Mouse (Mus musculus): ENCODE results near the gene Masp1.

The Masp1 gene

GRCm38 (mm10) chr16:23457338-23457737, 63.3 kb downstream of the Masp1 start:
- DNase-seq, result no peak

- no peak for DNase-seq
These were observed 64.1 kb downstream of the Masp1 start for GRCm38 (mm10) chr16:23456534-23456933.

- DNase-seq, result no peak
These were observed 66.2 kb downstream of the Masp1 start for GRCm38 (mm10) chr16:23454376-23454775.

GRCm38 (mm10) chr16:23452476-23452875, 68.1 kb downstream of the Masp1 start:
- peak; percentile 36 for DNase-seq

GRCm38 (mm10) chr16:23450816-23451215, 69.8 kb downstream of the Masp1 start:
- DNase-seq, result no peak

GRCm38 (mm10) chr16:23449946-23450345, 70.7 kb downstream of the Masp1 start:
- DNase-seq, result no peak

GRCm38 (mm10) chr16:23444231-23444630, 76.4 kb downstream of the Masp1 start:
- no peak for DNase-seq

- DNase-seq, result peak; percentile 10
These were observed 83.0 kb downstream of the Masp1 start for GRCm38 (mm10) chr16:23437404-23438166.

GRCm38 (mm10) chr16:23429991-23430390, 90.6 kb downstream of the Masp1 start:
- DNase-seq, result no peak

GRCm38 (mm10) chr16:23428647-23429319, 91.8 kb downstream of the Masp1 start, which contains the start of gene Rtp1:
Gene Rtp1 (plus strand): TSS chr16:23429133.
- no peak for DNase-seq

- DNase-seq, result no peak
These were observed 92.9 kb downstream of the Masp1 start for GRCm38 (mm10) chr16:23427701-23428100.

GRCm38 (mm10) chr16:23423825-23424224, 96.8 kb downstream of the Masp1 start:
- no peak for DNase-seq

- no peak for DNase-seq
These were observed 101.0 kb downstream of the Masp1 start for GRCm38 (mm10) chr16:23419565-23420085.

- DNase-seq, result no peak
These were observed 103.0 kb downstream of the Masp1 start for GRCm38 (mm10) chr16:23417456-23418240.

- peak; percentile 10 for DNase-seq
These were observed 103.8 kb downstream of the Masp1 start for GRCm38 (mm10) chr16:23416657-23417293.

- peak; percentile 32 for DNase-seq
These were observed 104.4 kb downstream of the Masp1 start for GRCm38 (mm10) chr16:23416261-23416656.

- no peak for DNase-seq
These were observed 107.7 kb downstream of the Masp1 start for GRCm38 (mm10) chr16:23412930-23413329.

GRCm38 (mm10) chr16:23403008-23403755, 117.4 kb downstream of the Masp1 start:
- peak; percentile 71 for DNase-seq

- no peak for DNase-seq
These were observed 118.7 kb downstream of the Masp1 start for GRCm38 (mm10) chr16:23401959-23402358.

- DNase-seq, result no peak
These were observed 119.2 kb downstream of the Masp1 start for GRCm38 (mm10) chr16:23401463-23401862.
